Mouse (Mus musculus) intestine, postnatal 0 days (tissue): ENCODE results near the gene Pabpn1l. TPM values are rescaled to one million over a fixed set of nuclear protein-coding genes. Genes with fewer than 3 reads are reported as not detected.
A peak's percentile ranks its signal among the peaks of the same experiment; 100 is the strongest.

Experiments used
- ATAC-seq: fragments of 200-750 bp; cut with Nextera tagmentation; 2 replicates; pipeline ENCODE4 v1.8.0; 2017; ENCODE audit warnings: mild to moderate bottlenecking, moderate TSS enrichment, moderate library complexity
- H3K27ac ChIP-seq: fragments of 300-500 bp; sonication (generic); 2 replicates; pipeline ENCODE4 v1.5.1; 2014; ENCODE audit warnings: mild to moderate bottlenecking, low read depth, low read length, moderate library complexity
- H3K27me3 ChIP-seq: fragments of 300-500 bp; sonication (generic); replicated peaks from 2 replicates; pipeline ENCODE4 v1.6.1; 2014; ENCODE audit warnings: low read length, mixed read lengths; ENCODE audit not compliant: control insufficient read depth, insufficient read depth
- H3K36me3 ChIP-seq: fragments of 300-500 bp; sonication (generic); 2 replicates; pipeline ENCODE4 v1.6.1; 2014; ENCODE audit warnings: mild to moderate bottlenecking, moderate library complexity; ENCODE audit not compliant: control insufficient read depth, insufficient read depth
- H3K4me1 ChIP-seq: fragments of 300-500 bp; sonication (generic); replicated peaks from 2 replicates; pipeline ENCODE4 v1.6.1; 2014; ENCODE audit warnings: antibody characterized with exemption, low read length, mixed read lengths; ENCODE audit not compliant: control insufficient read depth, insufficient read depth
- H3K4me2 ChIP-seq: fragments of 300-500 bp; sonication (generic); replicated peaks from 2 replicates; pipeline ENCODE4 v1.6.1; 2014; ENCODE audit warnings: low read depth, mild to moderate bottlenecking, moderate library complexity
- H3K4me3 ChIP-seq: fragments of 300-500 bp; sonication (generic); 2 replicates; pipeline ENCODE4 v1.5.1; 2014; ENCODE audit warnings: low read depth, low read length
- H3K9ac ChIP-seq: fragments of 300-500 bp; sonication (generic); 2 replicates; pipeline ENCODE4 v1.6.1; 2014; ENCODE audit warnings: mild to moderate bottlenecking, low read depth, low read length
- H3K9me3 ChIP-seq: fragments of 300-500 bp; sonication (generic); 2 replicates; pipeline ENCODE4 v1.6.1; 2016; ENCODE audit warnings: mixed run types; ENCODE audit not compliant: control insufficient read depth
- CTCF ChIP-seq: sonication (generic); IDR thresholded peaks from 2 replicates; pipeline ENCODE4 v1.5.1; 2016; ENCODE audit warnings: low read depth, mild to moderate bottlenecking, control low read depth, antibody characterized with exemption, moderate library complexity
- WGBS: fragments of 180-500 bp; shearing (Covaris S2); extraction: QIAGEN DNeasy Blood & Tissue Kit; methylation state at CpG from one replicate; pipeline ENCODE4 v1.1.7; 2014; 5-methylcytosine and 5-hydroxymethylcytosine counted together
- polyA plus RNA-seq: library from polyadenylated mRNA; unstranded; fragments of >200 nt; fragmentation: Nextera tagmentation; extraction: Ambion mirVana; gene quantifications from 2 replicates; pipeline ENCODE4 v1.2.1, GENCODE M21; 2015

Gene Pabpn1l
- polyA plus RNA-seq, 1 experiment from 2014 or later: not detected

- Histone ChIP-seq H3K9ac (no peak overlapping the region), H3K27me3 (no peaks in the 10 kb centered on the region), H3K36me3 (no peaks in the 10 kb centered on the region), H3K27ac (no peak overlapping the region), H3K4me3 (no peak overlapping the region), H3K4me2 (no peak overlapping the region), H3K4me1 (peaks cover 6% of the 10 kb centered on the region), H3K9me3 (no peaks in the 10 kb centered on the region)
- no peak for ATAC-seq
- 65% methylated on average over 9 of the region's 9 CpGs for WGBS
- TF ChIP-seq CTCF: no peak
Observed at GRCm38 (mm10) chr8:122625811-122626210, 3.3 kb upstream of the Pabpn1l start.

DNA sequence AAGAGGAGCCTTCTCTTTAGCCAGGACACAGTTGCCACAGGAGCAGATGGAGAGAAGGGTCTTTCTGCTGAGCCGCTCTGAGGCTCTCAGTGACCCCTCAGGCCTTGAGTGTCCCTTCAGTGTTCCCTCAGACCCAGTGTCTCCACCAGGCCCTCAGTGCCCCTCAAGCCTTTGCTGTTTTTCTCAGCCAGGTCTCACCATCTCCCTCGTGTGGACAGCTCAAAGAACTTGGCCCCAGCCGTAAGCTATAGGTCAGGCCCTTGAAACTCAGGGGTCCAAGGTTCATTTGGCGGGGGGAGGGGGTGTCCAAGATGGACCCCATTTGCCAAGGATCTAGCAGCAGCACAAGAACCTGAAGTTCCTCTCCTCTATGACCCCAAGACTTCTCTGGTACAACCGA lies 2.1 kb upstream of the Pabpn1l start:
- Histone ChIP-seq H3K4me3 (no peak overlapping the region), H3K9me3 (no peaks in the 10 kb centered on the region), H3K9ac (no peak overlapping the region), H3K27ac (no peak overlapping the region), H3K4me1 (peaks cover 6% of the 10 kb centered on the region), H3K36me3 (no peaks in the 10 kb centered on the region), H3K27me3 (no peaks in the 10 kb centered on the region), H3K4me2 (no peak overlapping the region)
- no peak for ATAC-seq
- 76% methylated on average over 5 of the region's 5 CpGs for WGBS
- peak; percentile 54 for TF ChIP-seq CTCF

DNA sequence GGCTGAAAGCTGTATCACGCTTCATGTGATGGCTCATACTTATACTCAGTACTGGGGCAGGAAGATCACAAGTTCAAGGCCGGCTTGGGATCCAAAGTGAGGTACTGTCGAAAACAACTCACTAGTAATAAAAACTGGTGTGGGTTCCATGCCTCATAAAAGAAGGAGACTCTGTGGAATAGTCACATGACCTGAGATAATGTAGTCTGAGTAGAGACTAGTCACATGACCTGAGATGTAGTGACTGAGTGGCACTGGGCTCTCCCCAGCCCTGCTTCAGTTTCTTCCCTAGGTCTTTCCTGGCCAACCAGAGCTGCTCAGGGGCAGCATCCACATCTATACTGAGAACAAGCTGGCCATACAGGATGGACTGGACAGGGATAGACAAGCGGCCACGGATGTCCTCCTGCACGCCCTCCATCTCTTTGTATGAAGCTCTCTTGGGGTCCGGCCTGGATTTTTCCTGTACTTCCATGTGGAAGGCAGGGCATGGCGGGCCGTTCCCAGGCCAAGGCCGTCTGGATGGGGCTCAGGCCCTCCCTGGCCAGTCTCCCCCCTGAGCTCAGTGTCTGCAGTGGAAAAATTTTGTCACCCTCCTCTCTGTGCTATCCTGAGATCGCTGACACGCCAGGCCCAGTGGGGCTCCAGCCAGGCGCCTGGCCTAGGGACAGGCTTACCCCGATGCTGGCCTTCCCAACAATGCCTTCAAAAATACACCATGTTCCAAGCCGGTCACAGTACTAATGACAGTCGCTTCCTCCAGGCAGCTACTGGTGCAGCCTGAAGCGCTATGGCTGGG lies 1.5 kb upstream of the Pabpn1l start:
- no peak for ATAC-seq
- WGBS: 86% methylated on average over 17 of the region's 17 CpGs
- Histone ChIP-seq H3K27ac (no peak overlapping the region), H3K4me1 (peaks cover 6% of the 10 kb centered on the region), H3K27me3 (no peaks in the 10 kb centered on the region), H3K36me3 (no peaks in the 10 kb centered on the region), H3K9ac (no peak overlapping the region), H3K4me3 (no peak overlapping the region), H3K9me3 (no peaks in the 10 kb centered on the region), H3K4me2 (no peak overlapping the region)
- TF ChIP-seq CTCF: no peak

- no peak for ATAC-seq
- no peaks in the 10 kb centered on the region for H3K9me3 ChIP-seq
- H3K27ac ChIP-seq: no peak overlapping the region
- TF ChIP-seq CTCF: no peak
- no peaks in the 10 kb centered on the region for H3K27me3 ChIP-seq
- H3K4me3 ChIP-seq: no peak overlapping the region
- 46% methylated on average over 5 of the region's 5 CpGs for WGBS
- H3K9ac ChIP-seq: no peak overlapping the region
- peaks cover 8% of the 10 kb centered on the region; the same call in 1 of the 2 replicates for H3K36me3 ChIP-seq
- peaks cover 6% of the 10 kb centered on the region for H3K4me1 ChIP-seq
- no peak overlapping the region for H3K4me2 ChIP-seq
Observed at GRCm38 (mm10) chr8:122620446-122620845, 2.1 kb downstream of the Pabpn1l start.

DNA sequence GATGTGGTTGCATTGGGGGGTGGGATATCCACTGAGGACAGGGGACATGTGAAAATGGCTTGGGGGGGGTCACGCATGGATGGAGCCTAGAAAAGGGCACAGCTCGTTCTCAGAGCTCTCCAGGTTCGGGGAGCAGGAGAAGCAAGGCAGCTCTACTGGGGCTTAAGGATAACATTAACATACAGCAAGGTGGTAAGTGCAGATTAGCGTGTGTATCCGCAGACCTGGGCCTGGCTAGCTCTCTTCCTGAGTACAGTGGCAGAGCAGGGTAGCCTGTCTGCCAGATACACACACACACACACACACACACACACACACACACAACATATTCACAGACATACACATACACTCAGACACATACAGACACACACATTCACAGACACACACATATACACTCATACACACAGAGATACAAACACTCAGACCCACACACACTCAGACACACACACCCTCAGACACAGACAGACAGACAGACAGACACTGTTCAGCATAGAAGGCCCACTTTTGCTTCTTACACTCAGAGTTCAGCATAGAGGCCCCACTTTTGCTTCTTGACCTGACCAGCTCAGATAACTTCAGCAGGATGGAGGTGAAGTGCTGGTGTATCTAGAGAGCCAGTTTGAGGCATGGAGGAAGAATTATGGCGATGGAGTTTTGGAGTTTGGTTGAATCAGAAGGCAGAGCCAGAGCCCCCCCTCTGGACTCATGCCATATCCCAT lies 3.7 kb downstream of the Pabpn1l start:
- Histone ChIP-seq H3K27ac (no peak overlapping the region), H3K4me1 (0 out of 2 replicates have a peak, but pooled peaks cover 3% of the 10 kb centered on the region), H3K4me3 (no peak overlapping the region), H3K4me2 (no peak overlapping the region), H3K9me3 (no peaks in the 10 kb centered on the region), H3K9ac (no peak overlapping the region), H3K36me3 (peaks cover 24% of the 10 kb centered on the region; the same call in 1 of the 2 replicates), H3K27me3 (no peaks in the 10 kb centered on the region)
- 80% methylated on average over 6 of the region's 6 CpGs for WGBS
- no peak for ATAC-seq
- no peak for TF ChIP-seq CTCF

- no peak overlapping the region for H3K27ac ChIP-seq
- H3K4me1 ChIP-seq: no peaks in the 10 kb centered on the region
- H3K9me3 ChIP-seq: no peaks in the 10 kb centered on the region
- H3K27me3 ChIP-seq: no peaks in the 10 kb centered on the region
- H3K4me2 ChIP-seq: no peak overlapping the region; the same call in 1 of the 2 replicates
- TF ChIP-seq CTCF: peak; percentile 80
- no peak overlapping the region for H3K9ac ChIP-seq
- no peak overlapping the region for H3K4me3 ChIP-seq
- ATAC-seq: no peak
- H3K36me3 ChIP-seq: peaks cover 28% of the 10 kb centered on the region; the same call in 1 of the 2 replicates
- WGBS: 36% methylated on average over 5 of the region's 7 CpGs
Observed at GRCm38 (mm10) chr8:122617947-122618546, 4.5 kb downstream of the Pabpn1l start.
